Mouse (Mus musculus): ENCODE measurements at regions not wholly inside any gene's neighbourhood (a gene's known extent, or its start where the extent isn't known, plus 50 kb on each side); places are given as distances from the start of the nearest gene placed in this dataset.

- WGBS: 62% methylated on average over 2 of the region's 2 CpGs
- no peak for DNase-seq (ENCODE audit: low spot score)
Observed at GRCm38 (mm10) chr7:88214713-88215198, 63.1 kb upstream of the Ctsc start.

GRCm38 (mm10) chr7:88215425-88215824 lies 62.5 kb upstream of the Ctsc start:
- ATAC-seq (ENCODE audit: low FRiP score) (no peak), DNase-seq (ENCODE audit: low spot score) (no peak)
- no peaks in the 10 kb centered on the region for H3K27me3 ChIP-seq (ENCODE audit: control insufficient read depth, insufficient read depth, low read length)
- H3K4me3 ChIP-seq (ENCODE audit: low read depth, low read length): no peak overlapping the region
- no peaks in the 10 kb centered on the region for H3K36me3 ChIP-seq (ENCODE audit: control insufficient read depth, insufficient read depth, low read length)
- H3K27ac ChIP-seq (ENCODE audit: low read depth, low read length): no peak overlapping the region
- H3K9me3 ChIP-seq (ENCODE audit: control insufficient read depth, low read length): no peaks in the 10 kb centered on the region
- no peak overlapping the region for H3K4me2 ChIP-seq (replicated peaks; ENCODE audit: low read depth, low read length)
- no peaks in the 10 kb centered on the region for H3K4me1 ChIP-seq (replicated peaks; ENCODE audit: control insufficient read depth, insufficient read depth, low read length)
- 89% methylated on average over 1 of the region's 1 CpGs for WGBS
- no peak overlapping the region for H3K9ac ChIP-seq (ENCODE audit: low read depth, low read length)

More at GRCm38 (mm10) chr7:88214713-88215198, 63.1 kb upstream of the Ctsc start:
- no peak overlapping the region for H3K9ac ChIP-seq (ENCODE audit: low read depth, low read length)
- H3K9me3 ChIP-seq (ENCODE audit: control insufficient read depth, low read length): no peaks in the 10 kb centered on the region
- H3K36me3 ChIP-seq (ENCODE audit: control insufficient read depth, insufficient read depth, low read length): no peaks in the 10 kb centered on the region
- H3K4me3 ChIP-seq (ENCODE audit: low read depth, low read length): no peak overlapping the region
- no peak for ATAC-seq (ENCODE audit: low FRiP score)
- no peak overlapping the region for H3K27ac ChIP-seq (ENCODE audit: low read depth, low read length)
- no peaks in the 10 kb centered on the region for H3K27me3 ChIP-seq (ENCODE audit: control insufficient read depth, insufficient read depth, low read length)
- H3K4me2 ChIP-seq (replicated peaks; ENCODE audit: low read depth, low read length): no peak overlapping the region
- no peaks in the 10 kb centered on the region for H3K4me1 ChIP-seq (replicated peaks; ENCODE audit: control insufficient read depth, insufficient read depth, low read length)

DNA sequence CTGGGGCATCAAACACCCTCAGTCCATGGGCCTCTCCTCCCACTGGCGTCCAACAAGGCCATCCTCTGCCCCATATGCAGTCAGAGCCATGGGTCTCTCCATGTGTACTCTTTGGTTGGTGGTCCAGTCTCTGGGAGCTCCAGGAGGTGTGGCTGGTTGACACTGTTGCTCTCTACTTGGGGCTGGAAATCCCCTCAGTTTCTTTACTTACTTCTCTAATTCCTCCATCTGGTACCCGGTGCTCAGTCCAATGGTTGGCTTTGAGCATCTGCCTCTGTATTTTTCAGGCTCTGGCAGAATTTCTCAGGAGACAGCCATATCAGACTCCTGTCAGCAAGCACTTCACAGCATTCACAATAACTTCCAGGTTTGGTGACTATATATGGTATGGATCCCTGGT lies 55.7 kb upstream of the Ctsc start:
- H3K4me2 ChIP-seq (replicated peaks; ENCODE audit: low read depth, low read length): no peak overlapping the region
- no peaks in the 10 kb centered on the region for H3K27me3 ChIP-seq (ENCODE audit: control insufficient read depth, insufficient read depth, low read length)
- H3K27ac ChIP-seq (ENCODE audit: low read depth, low read length): no peak overlapping the region
- no peak overlapping the region for H3K9ac ChIP-seq (ENCODE audit: low read depth, low read length)
- no peak overlapping the region for H3K4me3 ChIP-seq (ENCODE audit: low read depth, low read length)
- H3K4me1 ChIP-seq (replicated peaks; ENCODE audit: control insufficient read depth, insufficient read depth, low read length): no peaks in the 10 kb centered on the region
- WGBS: 77% methylated on average over 2 of the region's 2 CpGs
- DNase-seq (ENCODE audit: low spot score) (no peak), ATAC-seq (ENCODE audit: low FRiP score) (no peak)
- no peaks in the 10 kb centered on the region for H3K36me3 ChIP-seq (ENCODE audit: control insufficient read depth, insufficient read depth, low read length)
- no peaks in the 10 kb centered on the region for H3K9me3 ChIP-seq (ENCODE audit: control insufficient read depth, low read length)

DNA sequence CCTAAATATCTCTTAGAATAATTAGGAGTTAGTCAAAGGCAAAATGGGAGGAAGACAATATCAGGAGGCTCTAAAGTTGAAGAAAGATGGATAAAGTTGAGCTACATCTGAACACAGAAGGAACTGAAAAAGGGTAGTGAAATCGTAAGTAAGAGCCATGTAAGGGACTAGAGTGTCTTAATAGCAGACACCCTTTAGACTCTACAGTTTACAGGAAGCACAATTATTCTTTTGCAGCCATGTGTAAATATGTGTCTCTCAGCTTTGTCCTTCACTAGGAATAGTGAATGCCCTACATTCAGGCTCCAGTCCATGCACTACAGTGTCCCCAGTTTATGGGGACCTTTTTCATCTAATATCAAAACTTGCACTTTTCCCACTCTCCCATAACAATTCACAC lies 52.1 kb upstream of the Ctsc start:
- DNase-seq (ENCODE audit: low spot score): no peak
- Histone ChIP-seq H3K4me1 (replicated peaks; ENCODE audit: control insufficient read depth, insufficient read depth, low read length) (no peaks in the 10 kb centered on the region), H3K9me3 (ENCODE audit: control insufficient read depth, low read length) (no peaks in the 10 kb centered on the region), H3K36me3 (ENCODE audit: control insufficient read depth, insufficient read depth, low read length) (no peaks in the 10 kb centered on the region), H3K27ac (ENCODE audit: low read depth, low read length) (no peak overlapping the region), H3K9ac (ENCODE audit: low read depth, low read length) (no peak overlapping the region), H3K4me2 (replicated peaks; ENCODE audit: low read depth, low read length) (no peak overlapping the region), H3K4me3 (ENCODE audit: low read depth, low read length) (no peak overlapping the region), H3K27me3 (ENCODE audit: control insufficient read depth, insufficient read depth, low read length) (no peaks in the 10 kb centered on the region)
- no peak for ATAC-seq (ENCODE audit: low FRiP score)
- 77% methylated on average over 1 of the region's 1 CpGs for WGBS

All from hindbrain, embryonic 11.5 days (tissue).